Mouse (Mus musculus): ENCODE measurements around the gene Tnfrsf11a. TPM values are rescaled to one million over a fixed set of nuclear protein-coding genes. Genes with fewer than 3 reads are reported as not detected.

The Tnfrsf11a gene
- polyA plus RNA-seq, 1 experiment from 2014 or later = 0.95 TPM

DNA sequence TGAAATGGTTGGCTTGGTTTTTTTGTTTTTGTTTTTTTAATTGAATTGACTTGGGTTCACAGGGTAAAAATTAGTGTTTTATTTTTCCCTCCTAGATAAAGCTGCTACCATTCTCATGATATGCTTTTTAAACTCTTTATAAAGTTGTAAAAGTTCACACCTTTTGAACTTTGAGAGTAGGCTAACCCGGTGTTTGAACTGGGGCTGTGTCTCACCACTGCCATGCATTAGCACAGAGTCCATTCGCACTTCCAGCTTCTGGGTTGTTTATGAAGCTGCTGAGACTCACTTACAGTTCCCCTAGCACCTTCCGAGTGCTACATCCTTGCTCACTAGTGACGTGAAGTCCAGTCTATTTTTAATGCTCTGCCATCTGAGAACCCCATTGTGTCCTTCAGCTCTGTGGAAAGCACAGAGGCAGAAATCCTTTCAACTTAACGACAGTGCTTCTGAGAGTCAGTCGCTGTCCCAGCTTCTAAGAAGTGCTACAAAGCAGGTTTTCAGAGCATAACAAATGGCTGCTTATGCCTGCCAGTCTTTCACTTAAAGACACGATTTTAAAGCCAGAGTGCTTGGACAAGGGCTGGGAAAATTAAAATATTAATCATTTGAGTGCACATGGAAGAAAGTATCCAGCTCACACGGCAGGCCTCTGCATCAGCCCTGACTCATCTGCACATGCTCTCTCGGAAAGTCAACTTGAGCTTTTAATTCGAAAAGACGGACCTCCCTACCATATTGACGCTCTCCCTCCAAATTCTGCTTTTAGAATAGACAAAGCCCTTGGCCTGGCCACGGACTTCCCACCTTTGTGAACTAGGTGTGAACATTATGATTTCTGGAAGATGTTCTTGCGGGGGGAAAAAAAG is 34.1 kb downstream of the Tnfrsf11a start:
- Histone ChIP-seq H3K27me3 (replicated peaks) (no peaks in the 10 kb centered on the region), H3K4me1 (peaks cover 4% of the 10 kb centered on the region; the same call in 1 of the 2 replicates), H3K9me3 (replicated peaks) (no peaks in the 10 kb centered on the region), H3K4me2 (no peak overlapping the region), H3K27ac (replicated peaks) (no peak overlapping the region), H3K9ac (replicated peaks) (no peak overlapping the region), H3K4me3 (replicated peaks) (no peak overlapping the region), H3K36me3 (no peaks in the 10 kb centered on the region)
- 48% methylated on average over 14 of the region's 14 CpGs for WGBS
- ATAC-seq (ENCODE audit: low FRiP score) = no peak

DNA sequence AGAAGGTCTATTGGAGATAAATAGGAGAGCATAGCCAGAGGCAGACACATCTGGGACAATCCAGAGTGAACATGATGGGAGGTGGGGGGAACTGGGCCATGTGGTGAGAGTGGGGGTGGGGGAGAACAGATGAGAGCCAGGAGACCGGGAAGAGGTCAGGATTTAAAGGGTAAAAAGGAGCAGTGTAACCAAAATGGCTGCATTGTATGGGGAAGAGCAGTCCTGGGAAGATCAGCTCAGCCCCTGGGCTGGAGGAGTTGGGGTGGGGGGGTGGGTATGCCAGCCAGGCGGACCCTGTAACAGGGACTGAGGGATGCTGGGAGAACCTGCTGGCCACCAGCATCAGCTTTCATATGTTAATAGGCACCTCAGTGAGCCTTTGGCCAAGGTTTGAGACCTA is 34.8 kb downstream of the Tnfrsf11a start:
- H3K27ac ChIP-seq (replicated peaks) = no peak overlapping the region
- no peaks in the 10 kb centered on the region for H3K36me3 ChIP-seq
- ATAC-seq (ENCODE audit: low FRiP score) = no peak
- H3K9ac ChIP-seq (replicated peaks) = no peak overlapping the region
- no peak overlapping the region for H3K4me3 ChIP-seq (replicated peaks)
- H3K4me2 ChIP-seq = no peak overlapping the region
- H3K27me3 ChIP-seq (replicated peaks) = no peaks in the 10 kb centered on the region
- H3K9me3 ChIP-seq (replicated peaks) = no peaks in the 10 kb centered on the region
- peaks cover 4% of the 10 kb centered on the region; the same call in 1 of the 2 replicates for H3K4me1 ChIP-seq
- 52% methylated on average over 2 of the region's 2 CpGs for WGBS

DNA sequence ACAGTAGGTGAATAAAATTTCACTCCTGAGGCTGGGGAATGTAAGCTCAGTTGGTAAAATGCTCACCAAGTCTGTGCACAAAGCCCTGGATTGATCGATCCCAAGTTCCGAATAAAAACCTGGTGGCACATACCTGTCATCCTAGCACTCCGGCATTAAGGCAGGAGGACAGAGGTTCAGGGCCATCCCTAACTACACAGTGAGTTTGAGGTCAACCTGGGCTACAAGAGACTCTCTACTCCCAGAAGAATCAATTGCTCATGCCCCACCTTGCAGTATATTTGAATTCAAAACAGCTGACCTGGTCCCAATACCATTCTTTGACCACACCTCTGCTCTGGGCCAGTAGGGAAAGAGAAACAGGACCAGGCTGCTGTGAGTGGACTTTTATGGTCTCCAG is 35.2 kb downstream of the Tnfrsf11a start:
- peaks cover 4% of the 10 kb centered on the region; the same call in 1 of the 2 replicates for H3K4me1 ChIP-seq
- no peaks in the 10 kb centered on the region for H3K36me3 ChIP-seq
- H3K4me3 ChIP-seq (replicated peaks) = no peak overlapping the region
- no peaks in the 10 kb centered on the region for H3K9me3 ChIP-seq (replicated peaks)
- H3K27me3 ChIP-seq (replicated peaks) = no peaks in the 10 kb centered on the region
- H3K9ac ChIP-seq (replicated peaks) = no peak overlapping the region
- WGBS = 91% methylated on average over 3 of the region's 3 CpGs
- no peak for ATAC-seq (ENCODE audit: low FRiP score)
- no peak overlapping the region for H3K4me2 ChIP-seq
- no peak overlapping the region for H3K27ac ChIP-seq (replicated peaks)

DNA sequence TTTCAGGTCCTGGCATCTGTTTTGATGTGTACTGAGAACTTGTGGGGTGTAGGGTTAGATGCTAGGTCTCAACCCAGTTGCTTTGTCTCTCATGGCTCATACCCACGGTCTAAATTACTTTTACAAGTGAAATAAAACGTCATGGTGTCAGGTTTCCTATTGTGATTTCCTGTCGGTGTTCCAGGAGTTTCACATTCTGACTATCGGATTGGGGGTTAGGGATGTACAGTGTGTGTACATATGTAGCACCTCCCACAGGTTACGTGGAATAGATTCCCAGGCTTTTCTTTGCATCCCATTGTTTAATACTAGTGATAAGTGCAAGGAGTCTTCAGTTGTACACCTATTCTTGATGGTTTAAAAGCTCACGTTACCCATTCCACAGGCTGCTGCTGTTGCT is 38.5 kb downstream of the Tnfrsf11a start:
- Histone ChIP-seq H3K27me3 (replicated peaks) (no peaks in the 10 kb centered on the region), H3K27ac (replicated peaks) (no peak overlapping the region), H3K4me3 (replicated peaks) (no peak overlapping the region), H3K9me3 (replicated peaks) (no peaks in the 10 kb centered on the region), H3K36me3 (no peaks in the 10 kb centered on the region), H3K4me1 (no peaks in the 10 kb centered on the region), H3K9ac (replicated peaks) (no peak overlapping the region), H3K4me2 (no peak overlapping the region)
- no peak for ATAC-seq (ENCODE audit: low FRiP score)
- 35% methylated on average over 6 of the region's 6 CpGs for WGBS

DNA sequence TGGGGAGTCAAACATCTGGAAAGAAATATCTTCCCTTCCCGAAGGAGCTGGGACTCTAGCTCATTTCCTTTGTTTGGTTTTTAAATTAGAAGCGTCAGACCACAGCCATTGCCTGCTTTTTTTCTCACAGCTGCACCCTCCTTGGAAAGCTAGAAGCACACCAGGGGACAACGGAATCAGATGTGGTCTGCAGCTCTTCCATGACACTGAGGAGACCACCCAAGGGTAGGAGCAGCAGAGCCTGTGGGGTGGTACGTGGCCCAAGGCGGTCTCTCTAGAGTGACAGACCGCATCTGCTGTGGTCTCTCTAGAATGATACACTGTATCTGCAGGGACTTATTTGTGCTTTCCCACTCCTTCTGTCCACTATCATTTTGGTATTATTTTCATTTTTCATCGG is 39.2 kb downstream of the Tnfrsf11a start:
- Histone ChIP-seq H3K27ac (replicated peaks) (no peak overlapping the region), H3K9ac (replicated peaks) (no peak overlapping the region), H3K36me3 (no peaks in the 10 kb centered on the region), H3K27me3 (replicated peaks) (no peaks in the 10 kb centered on the region), H3K4me2 (no peak overlapping the region), H3K4me3 (replicated peaks) (no peak overlapping the region), H3K4me1 (no peaks in the 10 kb centered on the region), H3K9me3 (replicated peaks) (no peaks in the 10 kb centered on the region)
- 68% methylated on average over 7 of the region's 7 CpGs for WGBS
- no peak for ATAC-seq (ENCODE audit: low FRiP score)

DNA sequence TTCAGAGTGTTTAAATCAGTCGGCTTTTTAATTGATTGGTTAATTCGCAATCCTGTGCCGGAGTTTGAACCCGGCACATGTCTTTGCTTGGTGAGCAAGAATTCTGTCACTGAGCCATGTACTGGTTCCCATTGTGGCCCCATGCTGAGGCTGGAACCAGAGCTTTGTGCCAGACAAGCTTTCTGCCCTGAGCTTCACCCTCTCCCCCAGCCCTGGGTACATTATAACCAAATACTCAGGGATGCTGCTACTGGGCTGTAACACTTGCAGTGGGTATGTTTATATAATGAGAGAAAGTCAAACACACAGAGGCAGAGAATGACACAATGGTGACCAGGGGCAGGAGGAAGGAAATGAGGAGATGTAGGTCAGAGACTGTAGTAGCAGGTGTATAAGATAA is 43.8 kb downstream of the Tnfrsf11a start:
- H3K27ac ChIP-seq (replicated peaks) = no peak overlapping the region
- no peak for ATAC-seq (ENCODE audit: low FRiP score)
- no peak overlapping the region for H3K9ac ChIP-seq (replicated peaks)
- H3K4me2 ChIP-seq = no peak overlapping the region
- no peaks in the 10 kb centered on the region for H3K27me3 ChIP-seq (replicated peaks)
- 91% methylated on average over 4 of the region's 4 CpGs for WGBS
- H3K4me1 ChIP-seq = no peaks in the 10 kb centered on the region
- H3K4me3 ChIP-seq (replicated peaks) = no peak overlapping the region
- H3K9me3 ChIP-seq (replicated peaks) = no peaks in the 10 kb centered on the region
- H3K36me3 ChIP-seq = no peaks in the 10 kb centered on the region

DNA sequence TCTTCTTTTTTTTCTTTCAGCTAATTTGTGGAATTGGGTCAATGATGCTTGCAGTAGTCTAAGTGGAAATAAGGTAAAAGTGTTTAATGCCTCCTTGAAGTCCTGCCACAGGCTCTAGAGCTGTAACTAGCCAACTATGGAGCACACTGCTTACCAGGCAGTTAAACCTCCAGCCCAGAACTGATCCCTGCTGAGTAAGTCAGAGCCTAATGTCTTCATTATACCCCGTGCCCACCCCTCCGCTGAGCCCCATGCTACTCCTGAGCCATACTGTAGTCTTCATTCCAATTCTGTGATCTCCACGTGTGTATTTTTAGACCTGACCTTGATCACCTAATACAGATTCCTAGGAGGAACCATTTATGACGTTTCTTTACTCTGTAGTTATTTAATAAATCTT is 44.5 kb downstream of the Tnfrsf11a start:
- 67% methylated on average over 4 of the region's 4 CpGs for WGBS
- H3K9me3 ChIP-seq (replicated peaks) = no peaks in the 10 kb centered on the region
- no peaks in the 10 kb centered on the region for H3K36me3 ChIP-seq
- H3K27ac ChIP-seq (replicated peaks) = no peak overlapping the region
- peak; percentile 25; the same call in 1 of the 2 replicates for ATAC-seq (ENCODE audit: low FRiP score)
- H3K9ac ChIP-seq (replicated peaks) = no peak overlapping the region
- H3K4me1 ChIP-seq = no peaks in the 10 kb centered on the region
- no peaks in the 10 kb centered on the region for H3K27me3 ChIP-seq (replicated peaks)
- H3K4me2 ChIP-seq = no peak overlapping the region
- no peak overlapping the region for H3K4me3 ChIP-seq (replicated peaks)

DNA sequence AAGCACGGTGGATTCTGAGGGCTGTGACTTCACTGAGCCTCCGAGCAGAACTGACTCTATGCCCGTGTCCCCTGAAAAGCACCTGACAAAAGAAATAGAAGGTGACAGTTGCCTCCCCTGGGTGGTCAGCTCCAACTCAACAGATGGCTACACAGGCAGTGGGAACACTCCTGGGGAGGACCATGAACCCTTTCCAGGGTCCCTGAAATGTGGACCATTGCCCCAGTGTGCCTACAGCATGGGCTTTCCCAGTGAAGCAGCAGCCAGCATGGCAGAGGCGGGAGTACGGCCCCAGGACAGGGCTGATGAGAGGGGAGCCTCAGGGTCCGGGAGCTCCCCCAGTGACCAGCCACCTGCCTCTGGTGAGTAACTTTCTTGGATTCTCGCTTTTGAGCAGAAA is 46.9 kb downstream of the Tnfrsf11a start:
- Histone ChIP-seq H3K4me3 (replicated peaks) (no peak overlapping the region), H3K4me2 (no peak overlapping the region), H3K36me3 (no peaks in the 10 kb centered on the region), H3K9ac (replicated peaks) (no peak overlapping the region), H3K4me1 (no peaks in the 10 kb centered on the region), H3K27me3 (replicated peaks) (no peaks in the 10 kb centered on the region), H3K27ac (replicated peaks) (no peak overlapping the region), H3K9me3 (replicated peaks) (no peaks in the 10 kb centered on the region)
- ATAC-seq (ENCODE audit: low FRiP score) = no peak
- 90% methylated on average over 7 of the region's 7 CpGs for WGBS

DNA sequence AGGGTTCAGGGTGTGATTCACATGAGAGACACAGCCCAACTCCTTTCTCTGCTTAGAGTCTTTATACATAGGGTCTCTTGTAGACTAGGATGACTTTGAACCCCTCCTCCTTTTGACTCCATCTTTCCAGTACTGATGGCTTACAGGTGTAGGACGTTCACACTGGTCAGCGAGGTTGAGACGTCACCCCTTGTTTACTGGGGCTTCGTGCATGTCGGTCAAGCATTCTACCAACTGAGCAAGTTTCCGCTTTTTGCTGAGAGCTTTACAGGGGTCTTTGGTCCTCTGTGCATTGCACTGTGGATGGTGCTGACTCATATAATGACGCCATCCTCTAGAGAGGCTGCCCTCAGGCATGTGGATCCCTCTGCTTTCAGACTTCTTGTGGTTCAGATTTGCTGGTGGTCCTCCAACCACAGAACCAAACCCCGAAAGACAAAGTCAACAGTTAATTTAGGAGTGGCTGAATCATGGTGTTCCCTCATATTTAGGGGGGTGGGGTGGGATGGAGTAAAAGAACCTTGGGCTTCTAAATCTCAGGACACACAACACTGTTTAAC is 47.3 kb downstream of the Tnfrsf11a start:
- Histone ChIP-seq H3K9me3 (replicated peaks) (no peaks in the 10 kb centered on the region), H3K4me2 (no peak overlapping the region), H3K36me3 (no peaks in the 10 kb centered on the region), H3K27ac (replicated peaks) (no peak overlapping the region), H3K4me3 (replicated peaks) (no peak overlapping the region), H3K4me1 (no peaks in the 10 kb centered on the region), H3K9ac (replicated peaks) (no peak overlapping the region), H3K27me3 (replicated peaks) (no peaks in the 10 kb centered on the region)
- WGBS = 90% methylated on average over 8 of the region's 8 CpGs
- no peak for ATAC-seq (ENCODE audit: low FRiP score)

DNA sequence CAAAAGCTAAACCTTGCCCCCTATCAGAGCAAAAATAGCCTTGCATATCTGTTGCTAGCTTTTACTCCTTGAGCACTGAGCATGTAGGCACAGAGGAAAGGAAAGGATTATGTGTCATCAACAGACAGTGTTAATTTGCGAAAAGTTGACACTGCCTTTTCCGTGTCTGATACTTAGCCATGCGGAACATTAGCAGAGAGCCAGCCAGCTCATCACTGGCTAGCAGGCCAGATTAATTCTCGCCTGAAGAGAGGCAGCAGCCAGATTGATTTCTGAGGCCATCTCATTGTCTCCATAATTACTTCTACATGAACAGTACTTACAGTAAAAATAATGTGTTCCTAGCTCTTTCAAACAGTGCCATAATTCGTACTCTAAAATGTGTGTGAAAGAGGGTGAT is 48.7 kb downstream of the Tnfrsf11a start:
- Histone ChIP-seq H3K4me3 (replicated peaks) (no peak overlapping the region), H3K9ac (replicated peaks) (no peak overlapping the region), H3K27me3 (replicated peaks) (no peaks in the 10 kb centered on the region), H3K4me2 (no peak overlapping the region), H3K9me3 (replicated peaks) (no peaks in the 10 kb centered on the region), H3K4me1 (no peaks in the 10 kb centered on the region), H3K36me3 (no peaks in the 10 kb centered on the region), H3K27ac (replicated peaks) (no peak overlapping the region)
- WGBS = 61% methylated on average over 5 of the region's 5 CpGs
- ATAC-seq (ENCODE audit: low FRiP score) = 0 out of 2 replicates have a peak, but pooled peaks have one; percentile 40

DNA sequence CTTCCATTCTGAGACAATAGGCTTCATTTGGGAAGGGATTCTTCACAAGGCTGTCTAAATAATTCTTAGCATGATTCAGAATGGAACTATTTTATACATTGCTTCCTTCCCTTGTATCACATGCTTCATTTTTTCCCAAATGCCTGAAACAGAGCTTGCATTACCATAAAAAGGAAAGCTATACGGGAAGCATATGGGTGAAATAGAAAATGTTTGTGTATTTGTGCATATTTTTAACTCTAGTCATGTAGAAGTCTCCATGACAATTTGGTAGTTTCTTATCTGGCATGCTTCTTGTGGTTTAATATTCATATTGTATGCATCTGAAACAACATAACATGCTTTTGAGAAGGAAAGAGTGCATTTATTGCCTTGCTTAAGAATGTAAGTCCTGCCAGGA is 52.3 kb downstream of the Tnfrsf11a start:
- WGBS = 75% methylated on average over 1 of the region's 1 CpGs
- ATAC-seq (ENCODE audit: low FRiP score) = no peak
- Histone ChIP-seq H3K4me3 (replicated peaks) (no peak overlapping the region), H3K4me2 (no peak overlapping the region), H3K9me3 (replicated peaks) (no peaks in the 10 kb centered on the region), H3K9ac (replicated peaks) (no peak overlapping the region), H3K36me3 (no peaks in the 10 kb centered on the region), H3K4me1 (no peaks in the 10 kb centered on the region), H3K27ac (replicated peaks) (no peak overlapping the region), H3K27me3 (replicated peaks) (no peaks in the 10 kb centered on the region)

DNA sequence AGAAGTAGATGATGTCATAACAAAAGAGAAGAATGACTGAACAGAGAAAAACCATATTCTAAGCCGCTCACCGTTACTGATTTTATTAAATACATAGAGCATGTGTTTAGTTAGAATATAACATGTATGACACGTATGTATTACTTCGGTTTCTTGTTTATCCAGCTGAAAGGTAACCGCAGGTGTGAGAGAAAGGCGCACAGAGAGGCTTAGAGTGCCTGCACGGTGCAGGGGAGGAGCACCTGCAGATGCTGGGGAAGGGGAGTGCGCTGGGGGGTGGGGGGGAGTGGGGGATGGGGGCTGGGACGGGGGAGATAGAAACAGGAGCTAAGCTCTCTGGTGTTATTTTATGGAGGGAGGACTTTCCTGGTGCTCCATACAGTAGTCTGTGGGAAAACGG is 62.4 kb downstream of the Tnfrsf11a start:
- Histone ChIP-seq H3K27me3 (replicated peaks) (no peaks in the 10 kb centered on the region), H3K9me3 (replicated peaks) (no peaks in the 10 kb centered on the region), H3K9ac (replicated peaks) (0 out of 2 replicates have a peak overlapping the region, but pooled peaks have one; percentile 30), H3K27ac (replicated peaks) (no peak overlapping the region), H3K4me3 (replicated peaks) (peak overlapping the region; percentile 35), H3K4me1 (peaks cover 18% of the 10 kb centered on the region), H3K4me2 (peak overlapping the region; percentile 64), H3K36me3 (no peaks in the 10 kb centered on the region)
- peak; percentile 64 for ATAC-seq (ENCODE audit: low FRiP score)
- 20% methylated on average over 10 of the region's 10 CpGs for WGBS
